ENCODE assay signal across 8 mouse cellular contexts in genomic region chr1:172053541-172054440, GRCm38 (mm10). TPM values are rescaled to one million over a fixed set of nuclear protein-coding genes. Genes with fewer than 3 reads are reported as not detected.
DNase-seq lines count a peak whose midpoint lies in the region; ATAC-seq and TF ChIP-seq lines count a peak whose summit lies in the region.

No protein-coding gene starts in this region.

- H3K4me2 ChIP-seq in lung, embryonic 14.5 days, result peak overlapping the region; percentile 66
- H3K4me2 ChIP-seq in hindbrain, embryonic 14.5 days (replicated peaks), result peak overlapping the region; percentile 66
- H3K4me2 ChIP-seq in neural tube, embryonic 11.5 days (ENCODE audit: low read depth), result peak overlapping the region; percentile 74

- TF ChIP-seq CTCF in lung, embryonic 14.5 days (IDR thresholded peaks at IDR 0.05; ENCODE audit: low read depth), result no peak

- peak overlapping the region; percentile 36 for H3K4me3 ChIP-seq in lung, embryonic 14.5 days (ENCODE audit: low read depth, low read length)
- peak overlapping the region; percentile 36 for H3K4me3 ChIP-seq in hindbrain, embryonic 14.5 days (replicated peaks; ENCODE audit: low read length)
- H3K4me3 ChIP-seq in neural tube, embryonic 11.5 days (ENCODE audit: low read depth, low read length), result peak overlapping the region; percentile 35

- H3K27me3 ChIP-seq in lung, embryonic 14.5 days (ENCODE audit: insufficient read depth, low read length), result peaks cover 43% of the 10 kb centered on the region
- H3K27me3 ChIP-seq in hindbrain, embryonic 14.5 days (ENCODE audit: control insufficient read depth, insufficient read depth, low read length), result no peaks in the 10 kb centered on the region
- peaks cover 8% of the 10 kb centered on the region; the same call in 1 of the 2 replicates for H3K27me3 ChIP-seq in neural tube, embryonic 11.5 days (ENCODE audit: control insufficient read depth, insufficient read depth, low read length)

- no peak overlapping the region for H3K27ac ChIP-seq in lung, embryonic 14.5 days (ENCODE audit: low read depth)
- H3K27ac ChIP-seq in hindbrain, embryonic 14.5 days, result 0 out of 2 replicates have a peak overlapping the region, but pooled peaks have one; percentile 39
- 0 out of 2 replicates have a peak overlapping the region, but pooled peaks have one; percentile 42 for H3K27ac ChIP-seq in neural tube, embryonic 11.5 days (ENCODE audit: low read depth, low read length)

- ATAC-seq in lung, embryonic 14.5 days (ENCODE audit: insufficient read depth), result peak; percentile 25; the same call in 1 of the 2 replicates
- ATAC-seq in common myeloid progenitor, adult 5-6 weeks (replicated peaks; ENCODE audit: low read depth, poor library complexity, severe bottlenecking), result peak; percentile 39
- ATAC-seq in hindbrain, embryonic 14.5 days (ENCODE audit: low FRiP score), result 0 out of 2 replicates have a peak, but pooled peaks have one; percentile 25
- no peak for ATAC-seq in neural tube, embryonic 11.5 days (ENCODE audit: insufficient read depth, low FRiP score, low TSS enrichment)

- peak overlapping the region; percentile 29 for H3K9ac ChIP-seq in lung, embryonic 14.5 days
- H3K9ac ChIP-seq in hindbrain, embryonic 14.5 days, result peak overlapping the region; percentile 56
- H3K9ac ChIP-seq in neural tube, embryonic 11.5 days (ENCODE audit: low read length), result peak overlapping the region; percentile 65

- 1% methylated on average over 42 of the region's 42 CpGs for WGBS in lung, embryonic 14.5 days
- 3% methylated on average over 42 of the region's 42 CpGs for WGBS in hindbrain, embryonic 14.5 days
- 2% methylated on average over 42 of the region's 42 CpGs for WGBS in neural tube, embryonic 11.5 days

- no peaks in the 10 kb centered on the region for H3K9me3 ChIP-seq in lung, embryonic 14.5 days (ENCODE audit: low read depth, low read length)
- no peaks in the 10 kb centered on the region for H3K9me3 ChIP-seq in hindbrain, embryonic 14.5 days (ENCODE audit: control insufficient read depth, low read length)
- H3K9me3 ChIP-seq in neural tube, embryonic 11.5 days (ENCODE audit: control insufficient read depth, low read length), result no peaks in the 10 kb centered on the region

- peaks cover 8% of the 10 kb centered on the region; the same call in 1 of the 2 replicates for H3K4me1 ChIP-seq in lung, embryonic 14.5 days (ENCODE audit: insufficient read depth)
- H3K4me1 ChIP-seq in hindbrain, embryonic 14.5 days (replicated peaks; ENCODE audit: control insufficient read depth, insufficient read depth, low read length), result peaks cover 38% of the 10 kb centered on the region
- peaks cover 32% of the 10 kb centered on the region for H3K4me1 ChIP-seq in neural tube, embryonic 11.5 days (ENCODE audit: control insufficient read depth, insufficient read depth, low read length)

- DNase-seq in lung, embryonic 14.5 days, result no peak
- DNase-seq in lung, postnatal 4 days, result no peak
- no peak for DNase-seq in hindbrain, embryonic 14.5 days (ENCODE audit: low spot score)
- DNase-seq in neural tube, embryonic 11.5 days (ENCODE audit: low spot score), result peak; percentile 33
- no peak for DNase-seq in adrenal gland, adult (ENCODE audit: inconsistent age in 2 of 2, low spot score in 1 of 2)
- no peak for DNase-seq in urinary bladder, postnatal 10 days (ENCODE audit: low spot score)
- DNase-seq in kidney, adult 8-10 months, result no peak

- H3K36me3 ChIP-seq in lung, embryonic 14.5 days (ENCODE audit: insufficient read depth), result no peaks in the 10 kb centered on the region
- H3K36me3 ChIP-seq in hindbrain, embryonic 14.5 days (replicated peaks; ENCODE audit: control insufficient read depth, insufficient read depth), result no peaks in the 10 kb centered on the region
- no peaks in the 10 kb centered on the region for H3K36me3 ChIP-seq in neural tube, embryonic 11.5 days (ENCODE audit: control insufficient read depth, insufficient read depth, low read length)

RNA-seq across cellular contexts. Expression of gene Nhlh1, which starts 3.6 kb away (rescaled TPM):
- polyA plus RNA-seq in lung, embryonic 14.5 days (2014; fragmentation: Nextera tagmentation; extraction: Ambion mirVana), result not detected in 2 replicates
- total RNA-seq in common myeloid progenitor, adult 5-6 weeks (2017), result not detected in 2 replicates
- 2.7 and 3.6 TPM in 2 replicates for polyA plus RNA-seq in hindbrain, embryonic 14.5 days (2014; fragmentation: Nextera tagmentation; extraction: Ambion mirVana)
- polyA plus RNA-seq in neural tube, embryonic 11.5 days (2014; fragmentation: Nextera tagmentation; extraction: Ambion mirVana), result 13.8 and 15.7 TPM in 2 replicates

RNA-seq across cellular contexts. Expression of gene Vangl2, which starts 25.5 kb away (rescaled TPM):
- polyA plus RNA-seq in lung, embryonic 14.5 days (2014; fragmentation: Nextera tagmentation; extraction: Ambion mirVana), result 17.1 TPM in 2 replicates
- 3.0 and 3.2 TPM in 2 replicates for total RNA-seq in common myeloid progenitor, adult 5-6 weeks (2017)
- 48.9 and 49.5 TPM in 2 replicates for polyA plus RNA-seq in hindbrain, embryonic 14.5 days (2014; fragmentation: Nextera tagmentation; extraction: Ambion mirVana)
- 62.0 and 69.0 TPM in 2 replicates for polyA plus RNA-seq in neural tube, embryonic 11.5 days (2014; fragmentation: Nextera tagmentation; extraction: Ambion mirVana)

RNA-seq across cellular contexts. Expression of gene Copa, which starts 28.5 kb away (rescaled TPM):
- polyA plus RNA-seq in lung, embryonic 14.5 days (2014; fragmentation: Nextera tagmentation; extraction: Ambion mirVana), result 218 and 226 TPM in 2 replicates
- total RNA-seq in common myeloid progenitor, adult 5-6 weeks (2017), result 137 and 144 TPM in 2 replicates
- 161 and 193 TPM in 2 replicates for polyA plus RNA-seq in hindbrain, embryonic 14.5 days (2014; fragmentation: Nextera tagmentation; extraction: Ambion mirVana)
- polyA plus RNA-seq in neural tube, embryonic 11.5 days (2014; fragmentation: Nextera tagmentation; extraction: Ambion mirVana), result 219 and 225 TPM in 2 replicates

RNA-seq across cellular contexts. Expression of gene Ncstn, which starts 28.8 kb away (rescaled TPM):
- 131 and 133 TPM in 2 replicates for polyA plus RNA-seq in lung, embryonic 14.5 days (2014; fragmentation: Nextera tagmentation; extraction: Ambion mirVana)
- total RNA-seq in common myeloid progenitor, adult 5-6 weeks (2017), result 24.3 and 25.1 TPM in 2 replicates
- polyA plus RNA-seq in hindbrain, embryonic 14.5 days (2014; fragmentation: Nextera tagmentation; extraction: Ambion mirVana), result 106 and 111 TPM in 2 replicates
- polyA plus RNA-seq in neural tube, embryonic 11.5 days (2014; fragmentation: Nextera tagmentation; extraction: Ambion mirVana), result 122 and 132 TPM in 2 replicates
